34 mouse cellular contexts compared by ENCODE assay signal in genomic region chr2:149305553-149305952, GRCm38 (mm10).
"Had no signal": no experiment of that assay in that cellular context is flagged by ENCODE, and none has a peak within 500 bp of the region (broad histone marks: within the 10 kb centered on the region; RNA-seq: fewer than 3 reads in every experiment).

No protein-coding gene starts in this region.

- H3K4me1 ChIP-seq: heart, embryonic 12.5 days; heart, embryonic 13.5 days; heart, embryonic 15.5 days; hindbrain, embryonic 10.5 days; hindbrain, embryonic 12.5 days; hindbrain, embryonic 13.5 days; hindbrain, embryonic 15.5 days; intestine, embryonic 15.5 days; kidney, embryonic 15.5 days had no signal

- DNase-seq: heart, postnatal 10 days; heart, postnatal 14 days; heart, postnatal 36 days; heart, postnatal 4 days; kidney, adult 11 months; kidney, adult 18-20 months; kidney, adult 2 months; kidney, adult 8-10 months; kidney, adult 9 months; kidney, postnatal 10 days; kidney, postnatal 14 days; kidney, postnatal 25 days; kidney, postnatal 36 days; kidney, postnatal 4 days; layer of hippocampus, adult 9-11 months; layer of hippocampus, postnatal 36 days had no signal

- H3K27ac ChIP-seq: heart, embryonic 13.5 days; heart, embryonic 15.5 days; hindbrain, embryonic 10.5 days; hindbrain, embryonic 12.5 days; hindbrain, embryonic 13.5 days; hindbrain, embryonic 14.5 days; hindbrain, embryonic 15.5 days; hindbrain, postnatal 0 days; intestine, embryonic 15.5 days; kidney, embryonic 15.5 days; kidney, postnatal 0 days; layer of hippocampus, adult 2 months; left cerebral cortex, adult 2 months had no signal

- H3K36me3 ChIP-seq: heart, embryonic 12.5 days; heart, embryonic 13.5 days; heart, embryonic 15.5 days; hindbrain, embryonic 10.5 days; hindbrain, embryonic 12.5 days; hindbrain, embryonic 13.5 days; hindbrain, embryonic 15.5 days; intestine, embryonic 15.5 days; kidney, embryonic 15.5 days had no signal

- H3K27me3 ChIP-seq: heart, embryonic 12.5 days; heart, embryonic 13.5 days; heart, embryonic 15.5 days; hindbrain, embryonic 12.5 days; hindbrain, embryonic 13.5 days; hindbrain, embryonic 15.5 days; intestine, embryonic 15.5 days; kidney, embryonic 15.5 days had no signal

- H3K9ac ChIP-seq: heart, embryonic 12.5 days; heart, embryonic 13.5 days; heart, embryonic 15.5 days; hindbrain, embryonic 12.5 days; hindbrain, embryonic 13.5 days; hindbrain, embryonic 14.5 days; hindbrain, embryonic 15.5 days; intestine, embryonic 15.5 days; kidney, embryonic 15.5 days had no signal

- H3K9me3 ChIP-seq: heart, embryonic 15.5 days; hindbrain, embryonic 15.5 days; intestine, embryonic 15.5 days had no signal

- H3K4me3 ChIP-seq: heart, embryonic 12.5 days; heart, embryonic 13.5 days; heart, embryonic 15.5 days; hindbrain, embryonic 10.5 days; hindbrain, embryonic 12.5 days; hindbrain, embryonic 13.5 days; hindbrain, embryonic 15.5 days; intestine, embryonic 15.5 days; kidney, embryonic 15.5 days; layer of hippocampus, adult 2 months; left cerebral cortex, adult 2 months had no signal

- ATAC-seq: hindbrain, embryonic 16.5 days; hindbrain, postnatal 0 days; inflammation-experienced regulatory T-cells, adult 6 months; intestine, embryonic 15.5 days; intestine, embryonic 16.5 days; intestine, postnatal 0 days had no signal
